Mouse (Mus musculus): ENCODE data around the gene Glb1l2.

Glb1l2 gene

GRCm38 (mm10) chr9:26733986-26734385, 72.3 kb downstream of the Glb1l2 start:
- in situ Hi-C loops (cut with MboI, MseI): loop anchor here (25.0 kb wide), 2 partner anchors 1228 to 1753 kb away; no protein-coding TSS in a partner anchor

DNA sequence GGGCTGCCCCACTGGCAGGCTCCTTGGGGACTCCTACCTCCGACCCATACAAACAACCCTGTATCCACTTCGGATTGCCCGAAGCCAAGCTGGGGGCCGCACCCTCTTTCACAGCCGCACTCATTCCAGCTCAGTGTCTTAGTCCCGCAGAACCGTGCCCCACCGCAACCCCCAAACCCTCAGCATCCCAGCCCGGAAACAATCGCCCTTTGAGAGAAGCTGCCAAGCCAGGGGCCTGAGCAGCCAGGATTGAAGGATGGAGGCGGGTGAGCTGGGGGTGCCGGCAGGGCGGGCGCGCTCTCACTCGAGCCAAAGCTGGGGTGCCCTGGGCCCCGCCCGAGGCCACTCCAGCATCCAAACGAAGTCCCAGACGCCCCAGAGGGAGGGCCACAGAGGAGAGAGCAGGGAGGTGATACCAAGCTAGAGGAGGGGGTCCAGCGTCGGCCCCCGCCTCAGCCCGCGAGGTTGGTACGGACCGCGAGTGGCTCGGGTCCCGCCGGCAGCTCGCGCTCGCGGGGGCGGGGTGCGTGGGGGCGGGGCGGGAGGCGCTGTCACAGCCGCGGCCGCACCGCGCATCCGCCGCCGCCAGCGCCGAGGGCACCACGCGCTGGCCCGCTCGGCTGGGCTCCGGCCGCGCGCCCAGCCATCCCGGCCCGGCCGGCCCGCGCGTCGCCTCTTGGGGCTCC, 72.9 kb downstream of the Glb1l2 start, which contains the start of gene B3gat1:
B3gat1 (plus strand) TSS at position 523 of the 686 bp plus-strand sequence.
- in situ Hi-C loops (cut with MboI, MseI): loop anchor here (25.0 kb wide), 2 partner anchors 1229 to 1754 kb away; no protein-coding TSS in a partner anchor

- in situ Hi-C loops (cut with MboI, MseI): loop anchor here (25.0 kb wide), 2 partner anchors 1234 to 1759 kb away; no protein-coding TSS in a partner anchor
Measured at GRCm38 (mm10) chr9:26728556-26728955, 77.7 kb downstream of the Glb1l2 start.

DNA sequence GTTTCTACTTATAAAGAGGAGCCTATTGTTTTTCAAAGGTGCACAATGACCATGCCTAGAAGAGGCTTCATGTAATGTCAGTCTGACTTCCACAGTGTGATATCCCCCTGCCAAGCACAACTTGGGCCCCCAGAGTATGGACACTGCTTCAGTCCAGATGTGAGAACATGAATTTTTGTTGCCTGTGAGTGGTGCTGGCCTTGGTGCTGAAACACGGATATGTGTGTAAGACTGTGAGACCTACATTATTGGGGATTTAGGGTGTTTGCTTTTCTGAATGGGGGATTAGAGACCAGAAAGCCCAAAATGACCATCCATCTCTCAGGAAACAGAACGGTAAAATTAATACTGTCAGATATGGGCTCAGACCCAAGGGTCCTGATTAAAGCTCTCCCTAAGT, 78.8 kb downstream of the Glb1l2 start:
- in situ Hi-C loops (cut with MboI, MseI): loop anchor here (25.0 kb wide), 2 partner anchors 1235 to 1760 kb away; no protein-coding TSS in a partner anchor

GRCm38 (mm10) chr9:26725709-26726108, 80.6 kb downstream of the Glb1l2 start:
- in situ Hi-C loops (cut with MboI, MseI): loop anchor here (25.0 kb wide), 2 partner anchors 1237 to 1762 kb away; no protein-coding TSS in a partner anchor

- in situ Hi-C loops (cut with MboI, MseI): no loop called here
Measured at GRCm38 (mm10) chr9:26721771-26722170, 84.5 kb downstream of the Glb1l2 start.

GRCm38 (mm10) chr9:26718388-26718787, 87.9 kb downstream of the Glb1l2 start:
- in situ Hi-C loops (cut with MboI, MseI): no loop called here

All from T-helper 2 cell (primary cell).